Mouse (Mus musculus) CH12.LX (cell line): Measurements from ENCODE around the gene Znrf4. TPM values are rescaled to one million over a fixed set of nuclear protein-coding genes. Genes with fewer than 3 reads are reported as not detected.
A peak's percentile ranks its signal among the peaks of the same experiment; 100 is the strongest.

ENCODE experiments used
- DNase-seq: peaks from one replicate; pipeline ENCODE4 v3.0.0-alpha.2; 2013; ENCODE audit errors: extremely low read depth
- H3K27ac ChIP-seq: 2 replicates; pipeline ENCODE4 v1.5.1; 2012; ENCODE audit warnings: low read depth, mild to moderate bottlenecking, control low read depth, moderate library complexity; ENCODE audit not compliant: insufficient read depth
- H3K27me3 ChIP-seq: replicated peaks from 2 replicates; pipeline ENCODE3; 2012; ENCODE audit warnings: inconsistent platforms
- H3K36me3 ChIP-seq, 2 experiments: replicated peaks in 1 of 2; 2 replicates each; pipeline versions ENCODE3 to v1.6.1; 2012; ENCODE audit warnings: inconsistent platforms in 1 of 2, low read length in 1 of 2, mild to moderate bottlenecking in 1 of 2, mixed read lengths in 1 of 2, moderate library complexity in 1 of 2; ENCODE audit not compliant: control insufficient read depth in 1 of 2, insufficient read depth in 1 of 2
- H3K4me1 ChIP-seq, 2 experiments: 2 replicates each; pipeline ENCODE4 v1.6.1; 2012; ENCODE audit warnings: inconsistent platforms in 1 of 2, moderate library complexity in 1 of 2; ENCODE audit not compliant: insufficient read depth in 2 of 2, control insufficient read depth in 1 of 2
- H3K4me2 ChIP-seq: 2 replicates; pipeline ENCODE4 v1.6.1; 2012; ENCODE audit warnings: low read depth, mild to moderate bottlenecking, control low read depth; ENCODE audit not compliant: poor library complexity, insufficient read depth, severe bottlenecking
- H3K4me3 ChIP-seq, 3 experiments: fragments of 150-350 bp in 1 of 3; sonication (generic) in 1 of 3; replicated peaks in 1 of 3; 2 replicates each; pipeline versions ENCODE3 to v1.5.1; 2011 to 2012; ENCODE audit warnings: low read depth in 2 of 3, low read length in 2 of 3, mild to moderate bottlenecking in 2 of 3, moderate library complexity in 2 of 3, control low read depth in 1 of 3, improper control_type of control experiment in 1 of 3, inconsistent platforms in 1 of 3, mixed read lengths in 1 of 3; ENCODE audit not compliant: poor library complexity in 1 of 3
- H3K79me2 ChIP-seq: replicated peaks from 2 replicates; pipeline ENCODE4 v1.6.1; 2012; ENCODE audit warnings: mild to moderate bottlenecking, moderate library complexity; ENCODE audit not compliant: control insufficient read depth, poor library complexity, insufficient read depth, severe bottlenecking; ENCODE audit errors: extremely low read depth
- H3K9ac ChIP-seq: 2 replicates; pipeline ENCODE4 v1.6.1; 2012; ENCODE audit warnings: low read depth, mild to moderate bottlenecking, control low read depth, moderate library complexity; ENCODE audit not compliant: insufficient read depth
- H3K9me3 ChIP-seq: replicated peaks from 2 replicates; pipeline ENCODE3; 2012; ENCODE audit warnings: low read length, inconsistent platforms, mixed read lengths
- BHLHE40 ChIP-seq: IDR thresholded peaks from 2 replicates; pipeline ENCODE4 v1.6.1; 2011; ENCODE audit warnings: mild to moderate bottlenecking, low read depth, low read length, improper control_type of control experiment
- CHD1 ChIP-seq: IDR thresholded peaks from 2 replicates; pipeline ENCODE4 v1.6.1; 2012; ENCODE audit warnings: low read depth, low read length, improper control_type of control experiment, inconsistent platforms
- CHD2 ChIP-seq: IDR thresholded peaks from 2 replicates; pipeline ENCODE4 v1.6.1; 2011; ENCODE audit warnings: low read length, improper control_type of control experiment
- CTCF ChIP-seq, 2 experiments: IDR thresholded peaks in 1 of 2; conservative IDR thresholded peaks in 1 of 2; 2 replicates each; pipeline ENCODE4 v1.5.1; 2011 to 2012; ENCODE audit warnings: low read depth in 2 of 2, low read length in 2 of 2, improper control_type of control experiment in 1 of 2, inconsistent platforms in 1 of 2, mild to moderate bottlenecking in 1 of 2, moderate library complexity in 1 of 2
- ETS1 ChIP-seq: conservative IDR thresholded peaks from 2 replicates; pipeline ENCODE4 v1.6.1; 2012; ENCODE audit warnings: low read depth, mild to moderate bottlenecking, inconsistent platforms, low read length, improper control_type of control experiment, moderate library complexity
- GABPA ChIP-seq: IDR thresholded peaks from 2 replicates; pipeline ENCODE4 v1.6.1; 2012; ENCODE audit warnings: low read depth, low read length, improper control_type of control experiment, inconsistent platforms; ENCODE audit not compliant: insufficient replicate concordance
- HCFC1 ChIP-seq: IDR thresholded peaks from 2 replicates; pipeline ENCODE4 v1.6.1; 2012; ENCODE audit warnings: low read depth, mild to moderate bottlenecking, inconsistent platforms, low read length, improper control_type of control experiment
- JUN ChIP-seq: IDR thresholded peaks from 2 replicates; pipeline ENCODE4 v1.6.1; 2011; ENCODE audit warnings: low read depth, mild to moderate bottlenecking, low read length, improper control_type of control experiment, moderate library complexity; ENCODE audit not compliant: insufficient read depth
- JUND ChIP-seq: conservative IDR thresholded peaks from 2 replicates; pipeline ENCODE4 v1.6.1; 2011; ENCODE audit warnings: low read depth, low read length, improper control_type of control experiment
- KAT2A ChIP-seq: IDR thresholded peaks from 2 replicates; pipeline ENCODE4 v1.6.1; 2012; ENCODE audit warnings: low read length, improper control_type of control experiment, inconsistent platforms; ENCODE audit not compliant: insufficient replicate concordance
- NRF1 ChIP-seq: IDR thresholded peaks from 2 replicates; pipeline ENCODE4 v1.6.1; 2014; ENCODE audit warnings: low read depth, mild to moderate bottlenecking, inconsistent platforms, low read length, improper control_type of control experiment, moderate library complexity
- PAX5 ChIP-seq: IDR thresholded peaks from 2 replicates; pipeline ENCODE4 v1.6.1; 2012; ENCODE audit warnings: low read length, inconsistent platforms, mixed read lengths
- POLR2A ChIP-seq: IDR thresholded peaks from 2 replicates; pipeline ENCODE4 v1.6.1; 2011; ENCODE audit warnings: low read depth, mild to moderate bottlenecking, improper control_type of control experiment, low read length
- RAD21 ChIP-seq: IDR thresholded peaks from 2 replicates; pipeline ENCODE4 v1.6.1; 2011; ENCODE audit warnings: low read depth, mild to moderate bottlenecking, low read length, improper control_type of control experiment, moderate library complexity
- SIN3A ChIP-seq: IDR thresholded peaks from 2 replicates; pipeline ENCODE4 v1.6.1; 2012; ENCODE audit warnings: low read length, improper control_type of control experiment, inconsistent platforms
- SMC3 ChIP-seq: IDR thresholded peaks from 2 replicates; pipeline ENCODE4 v1.6.1; 2011; ENCODE audit warnings: low read depth, low read length, improper control_type of control experiment
- TCF12 ChIP-seq: IDR thresholded peaks from 2 replicates; pipeline ENCODE4 v1.6.1; 2014; ENCODE audit warnings: low read depth, mild to moderate bottlenecking, inconsistent platforms, low read length, improper control_type of control experiment
- UBTF ChIP-seq: IDR thresholded peaks from 2 replicates; pipeline ENCODE4 v1.6.1; 2012; ENCODE audit warnings: low read depth, mild to moderate bottlenecking, inconsistent platforms, low read length, improper control_type of control experiment, moderate library complexity
- ZKSCAN1 ChIP-seq: IDR thresholded peaks from 2 replicates; pipeline ENCODE4 v1.6.1; 2012; ENCODE audit warnings: low read depth, inconsistent platforms, low read length, improper control_type of control experiment, borderline replicate concordance
- ZNF384 ChIP-seq: IDR thresholded peaks from 2 replicates; pipeline ENCODE4 v1.6.1; 2012; ENCODE audit warnings: low read depth, low read length, improper control_type of control experiment, inconsistent platforms
- dilution Hi-C: fragments of 300-500 bp; cut with MboI; formaldehyde crosslinking; loops from 2 replicates; pipeline ENCODE4 v1.14.3; 2020; ENCODE audit warnings: low sequenced_read_pairs; ENCODE audit not compliant: extremely low pct_unique_long_range_greater_than_20kb, extremely low pct_ligation_motif_present
- in situ Hi-C: fragments of 300-500 bp; cut with MboI; formaldehyde crosslinking; loops from 3 replicates; pipeline ENCODE4 v1.14.3; 2019; ENCODE audit warnings: low sequenced_read_pairs, low pct_ligation_motif_present, low pct_unique_long_range_greater_than_20kb, mixed read lengths
- polyA plus RNA-seq: library from polyadenylated mRNA; unstranded; fragments of >175 nt; gene quantifications from 2 replicates; pipeline ENCODE4 v1.2.1, GENCODE M21; 2012; ENCODE audit warnings: low read depth; ENCODE audit not compliant: insufficient read length
- total RNA-seq, 2 experiments: library from RNA; depleted of rRNA; stranded (reverse); fragments of 300-350 nt in 1 of 2; fragments of >200 nt in 1 of 2; gene quantifications; 2 replicates each; pipeline ENCODE4 v1.2.3; 2012 to 2014

Gene Znrf4
- total and polyA plus RNA-seq, 3 experiments: not detected

- TF ChIP-seq NRF1 (no peak), JUN (no peak), CTCF (conservative IDR thresholded peaks at IDR 0.05 in 1 of 2, IDR thresholded peaks at IDR 0.05 in 1 of 2; ENCODE audit: low read depth in 2 of 2, low read length in 2 of 2) (peak; percentile 100), PAX5 (no peak), KAT2A (no peak), ZNF384 (no peak), SIN3A (no peak)
Observed at GRCm38 (mm10) chr17:56552781-56553363, 40.6 kb upstream of the Znrf4 start (continued).

- Histone ChIP-seq H3K4me2 (no peak overlapping the region), H3K9me3 (no peaks in the 10 kb centered on the region), H3K4me3 (no peak overlapping the region), H3K9ac (no peak overlapping the region), H3K27ac (no peak overlapping the region), H3K4me1 (peaks cover 26 to 33% of the 10 kb centered on the region in 2 experiments), H3K27me3 (no peaks in the 10 kb centered on the region), H3K79me2 (no peaks in the 10 kb centered on the region), H3K36me3 (peaks cover 0 to 15% of the 10 kb centered on the region in 2 experiments)
- dilution Hi-C loops: no loop called here
- DNase-seq: peak; percentile 46
- TF ChIP-seq UBTF (no peak), GABPA (no peak), BHLHE40 (no peak), ZKSCAN1 (no peak), CHD1 (no peak), RAD21 (no peak), POLR2A (no peak), CHD2 (no peak), SMC3 (no peak), JUND (no peak), ETS1 (no peak), TCF12 (no peak), PAX5 (no peak), HCFC1 (no peak)
- in situ Hi-C loops: loop anchor here (5.0 kb wide), 1 partner anchor 195 kb away; no protein-coding TSS in a partner anchor
Observed at GRCm38 (mm10) chr17:56551841-56552581, 39.8 kb upstream of the Znrf4 start.
